Mouse (Mus musculus) kidney, embryonic 15.5 days (tissue): Measurements from ENCODE around the gene Rfx5. TPM values are rescaled to one million over a fixed set of nuclear protein-coding genes. Genes with fewer than 3 reads are reported as not detected.

Experiments
- microRNA-seq: library from miRNA; unstranded; fragments of <30 nt; microRNA quantifications from one replicate; pipeline ENCODE4, GENCODE M21; 2016
- polyA plus RNA-seq: library from polyadenylated mRNA; unstranded; fragments of >200 nt; fragmentation: Nextera tagmentation; extraction: Ambion mirVana; gene quantifications from 2 replicates; pipeline ENCODE4 v1.2.1, GENCODE M21; 2015

Gene Rfx5
- polyA plus RNA-seq, 1 experiment from 2014 or later: 8.9 TPM

Small RNA genes within 50 kb of the gene (microRNA-seq; reads per million reads assigned to microRNA genes)
- not detected for gene Mir7013

Other genes starting within 250 kb of the Rfx5 start
- gene Cgn, start 167.6 kb upstream of the Rfx5 start, polyA plus RNA-seq: 17.0 and 18.3 TPM in 2 replicates
- 17.4 and 18.8 TPM in 2 replicates for gene Pogz, start 116.5 kb upstream of the Rfx5 start, polyA plus RNA-seq
- gene Psmb4, start 67.1 kb upstream of the Rfx5 start, polyA plus RNA-seq: 340 and 342 TPM in 2 replicates
- gene Selenbp1, start 21.0 kb upstream of the Rfx5 start, polyA plus RNA-seq: 60.6 and 62.4 TPM in 2 replicates
- gene Pi4kb, start 20.7 kb downstream of the Rfx5 start, polyA plus RNA-seq: 21.4 and 27.5 TPM in 2 replicates
- gene Zfp687, start 61.4 kb downstream of the Rfx5 start, polyA plus RNA-seq: 28.6 and 32.4 TPM in 2 replicates
- gene Psmd4, start 88.5 kb downstream of the Rfx5 start, polyA plus RNA-seq: 248 and 271 TPM in 2 replicates
- gene Pip5k1a, start 152.9 kb downstream of the Rfx5 start, polyA plus RNA-seq: 19.9 and 20.8 TPM in 2 replicates
- 168 and 184 TPM in 2 replicates for gene Vps72, start 156.9 kb downstream of the Rfx5 start, polyA plus RNA-seq
- gene Tmod4, start 170.4 kb downstream of the Rfx5 start, polyA plus RNA-seq: 0.93 and 1.9 TPM in 2 replicates
- 67.7 and 71.6 TPM in 2 replicates for gene Scnm1, start 179.9 kb downstream of the Rfx5 start, polyA plus RNA-seq
- 14.5 and 15.5 TPM in 2 replicates for gene Lysmd1, start 180.0 kb downstream of the Rfx5 start, polyA plus RNA-seq
- 2.7 and 2.9 TPM in 2 replicates for gene Tnfaip8l2, start 188.3 kb downstream of the Rfx5 start, polyA plus RNA-seq
- gene Sema6c, start 206.4 kb downstream of the Rfx5 start, polyA plus RNA-seq: 3.9 and 4.5 TPM in 2 replicates